Mouse (Mus musculus): Measurements from ENCODE around the gene Clip3. TPM values are rescaled to one million over a fixed set of nuclear protein-coding genes. Genes with fewer than 3 reads are reported as not detected.

Gene Clip3
- polyA plus RNA-seq, 1 experiment from 2014 or later: 0.90 TPM

DNA sequence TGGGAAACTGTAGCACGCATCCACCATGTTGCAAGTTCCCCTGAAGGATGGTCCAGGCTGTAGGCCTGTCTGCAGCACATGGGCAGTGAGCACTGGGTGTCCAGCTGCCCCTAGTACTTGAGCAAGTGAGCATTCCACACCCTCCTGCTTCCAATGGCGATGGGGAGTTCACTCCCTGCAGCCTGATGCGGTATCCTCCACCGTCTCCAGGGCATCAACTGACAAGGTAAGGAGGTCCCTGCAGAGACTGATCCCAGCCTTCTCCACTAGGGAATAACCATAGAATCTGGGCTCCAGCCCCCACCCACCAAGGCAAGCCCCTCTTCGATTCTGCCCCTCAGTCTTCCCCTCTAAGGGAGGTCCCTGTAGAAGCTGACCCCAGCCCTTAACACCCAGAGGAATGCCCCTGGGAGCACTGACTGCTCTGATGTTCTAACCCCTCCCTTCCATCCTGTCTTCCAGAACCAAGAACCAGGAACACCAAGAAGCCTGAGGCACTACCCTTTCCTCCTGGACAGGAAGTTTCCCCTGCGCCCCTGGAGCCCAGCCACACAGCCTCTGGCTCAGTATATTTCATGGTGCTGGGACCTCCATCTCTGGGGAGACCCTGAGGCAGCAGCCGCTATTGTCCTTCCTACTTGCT, 2.3 kb upstream of the Clip3 start:
- H3K9me3 ChIP-seq (replicated peaks; ENCODE audit: control insufficient read depth, low read length): no peaks in the 10 kb centered on the region
- no peak overlapping the region for H3K27ac ChIP-seq (ENCODE audit: low read length)
- no peaks in the 10 kb centered on the region; the same call in 1 of the 2 replicates for H3K27me3 ChIP-seq (ENCODE audit: control insufficient read depth, insufficient read depth, low read depth, low read length)
- ATAC-seq (ENCODE audit: low read depth): no peak
- no peak overlapping the region for H3K4me3 ChIP-seq (ENCODE audit: low read depth, low read length)
- no peaks in the 10 kb centered on the region for H3K36me3 ChIP-seq (ENCODE audit: control insufficient read depth, insufficient read depth)
- H3K9ac ChIP-seq (ENCODE audit: low read depth, low read length): no peak overlapping the region
- no peak overlapping the region for H3K4me2 ChIP-seq (ENCODE audit: low read depth, low read length)
- 57% methylated on average over 7 of the region's 7 CpGs for WGBS (ENCODE audit: insufficient replicate concordance)
- no peaks in the 10 kb centered on the region for H3K4me1 ChIP-seq (ENCODE audit: control insufficient read depth, low read depth, low read length)

DNA sequence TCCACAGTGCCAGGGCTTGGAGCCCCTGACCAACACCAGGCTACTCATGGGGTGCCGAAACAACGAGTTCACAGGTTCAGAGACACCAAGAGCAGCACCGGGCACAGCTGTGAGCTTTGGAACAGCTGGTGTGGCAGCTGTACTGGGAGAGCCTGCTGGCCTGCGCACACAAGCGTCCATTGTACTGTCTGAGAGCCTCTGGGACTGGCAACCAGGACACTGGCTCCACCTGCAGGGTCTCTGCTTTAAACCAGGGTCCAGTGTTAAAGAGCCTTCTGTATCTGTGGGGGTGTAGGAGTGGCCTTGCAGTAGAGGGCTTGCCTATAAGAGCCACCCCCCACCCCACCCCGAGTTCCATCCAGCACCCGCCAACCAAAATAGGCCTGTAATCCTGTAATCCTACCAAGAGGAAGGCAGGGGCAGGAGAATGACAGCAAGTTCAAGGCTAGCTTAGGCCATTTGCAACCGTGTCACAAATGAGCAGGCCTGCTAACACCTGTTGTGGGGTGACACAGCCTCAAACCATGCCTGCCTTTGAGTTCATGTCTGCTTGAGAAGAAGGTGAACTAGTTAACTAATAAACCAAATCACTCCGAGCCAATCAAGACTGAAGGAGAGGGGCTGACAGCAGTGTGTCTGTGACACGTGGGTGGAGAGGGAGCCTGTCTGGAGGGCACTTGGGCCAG, 1.7 kb upstream of the Clip3 start:
- Histone ChIP-seq H3K4me3 (ENCODE audit: low read depth, low read length) (no peak overlapping the region), H3K36me3 (ENCODE audit: control insufficient read depth, insufficient read depth) (no peaks in the 10 kb centered on the region), H3K9ac (ENCODE audit: low read depth, low read length) (no peak overlapping the region), H3K4me1 (ENCODE audit: control insufficient read depth, low read depth, low read length) (no peaks in the 10 kb centered on the region), H3K4me2 (ENCODE audit: low read depth, low read length) (no peak overlapping the region), H3K27ac (ENCODE audit: low read length) (no peak overlapping the region), H3K27me3 (ENCODE audit: control insufficient read depth, insufficient read depth, low read depth, low read length) (no peaks in the 10 kb centered on the region; the same call in 1 of the 2 replicates), H3K9me3 (replicated peaks; ENCODE audit: control insufficient read depth, low read length) (no peaks in the 10 kb centered on the region)
- 47% methylated on average over 10 of the region's 10 CpGs for WGBS (ENCODE audit: insufficient replicate concordance)
- no peak for ATAC-seq (ENCODE audit: low read depth)

DNA sequence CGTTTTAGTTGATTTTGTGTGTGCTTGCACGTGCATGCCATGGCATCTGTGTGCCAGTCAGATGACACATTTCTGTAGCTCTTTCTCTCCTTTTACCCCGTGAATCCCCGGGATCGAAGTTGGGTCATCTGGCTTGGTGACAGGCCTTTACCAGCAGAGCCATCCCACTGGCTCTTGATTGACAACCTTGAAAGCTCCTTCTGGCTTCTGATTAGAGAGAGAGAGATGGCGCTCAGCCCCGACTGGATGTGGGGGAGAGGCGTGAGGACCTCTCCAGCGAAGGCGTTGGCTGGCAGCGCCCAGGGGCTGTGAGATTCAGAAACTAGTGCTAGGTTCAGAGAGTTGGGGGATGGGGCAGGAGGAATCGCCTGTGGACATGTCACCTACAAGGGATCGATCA, 2.3 kb downstream of the Clip3 start:
- H3K9ac ChIP-seq (ENCODE audit: low read depth, low read length): no peak overlapping the region
- H3K27ac ChIP-seq (ENCODE audit: low read length): no peak overlapping the region
- H3K4me2 ChIP-seq (ENCODE audit: low read depth, low read length): no peak overlapping the region
- WGBS (ENCODE audit: insufficient replicate concordance): 61% methylated on average over 13 of the region's 13 CpGs
- no peaks in the 10 kb centered on the region; the same call in 1 of the 2 replicates for H3K27me3 ChIP-seq (ENCODE audit: control insufficient read depth, insufficient read depth, low read depth, low read length)
- H3K4me3 ChIP-seq (ENCODE audit: low read depth, low read length): no peak overlapping the region
- no peaks in the 10 kb centered on the region for H3K9me3 ChIP-seq (replicated peaks; ENCODE audit: control insufficient read depth, low read length)
- H3K4me1 ChIP-seq (ENCODE audit: control insufficient read depth, low read depth, low read length): no peaks in the 10 kb centered on the region
- no peaks in the 10 kb centered on the region for H3K36me3 ChIP-seq (ENCODE audit: control insufficient read depth, insufficient read depth)
- no peak for ATAC-seq (ENCODE audit: low read depth)

GRCm38 (mm10) chr7:30294296-30294695, 2.8 kb downstream of the Clip3 start:
- Histone ChIP-seq H3K4me3 (ENCODE audit: low read depth, low read length) (no peak overlapping the region), H3K9ac (ENCODE audit: low read depth, low read length) (no peak overlapping the region), H3K27me3 (ENCODE audit: control insufficient read depth, insufficient read depth, low read depth, low read length) (no peaks in the 10 kb centered on the region; the same call in 1 of the 2 replicates), H3K4me1 (ENCODE audit: control insufficient read depth, low read depth, low read length) (no peaks in the 10 kb centered on the region), H3K27ac (ENCODE audit: low read length) (no peak overlapping the region), H3K36me3 (ENCODE audit: control insufficient read depth, insufficient read depth) (no peaks in the 10 kb centered on the region), H3K4me2 (ENCODE audit: low read depth, low read length) (no peak overlapping the region), H3K9me3 (replicated peaks; ENCODE audit: control insufficient read depth, low read length) (no peaks in the 10 kb centered on the region)
- 66% methylated on average over 5 of the region's 5 CpGs for WGBS (ENCODE audit: insufficient replicate concordance)
- no peak for ATAC-seq (ENCODE audit: low read depth)

- Histone ChIP-seq H3K9ac (ENCODE audit: low read depth, low read length) (no peak overlapping the region), H3K27me3 (ENCODE audit: control insufficient read depth, insufficient read depth, low read depth, low read length) (no peaks in the 10 kb centered on the region; the same call in 1 of the 2 replicates), H3K27ac (ENCODE audit: low read length) (no peak overlapping the region), H3K9me3 (replicated peaks; ENCODE audit: control insufficient read depth, low read length) (no peaks in the 10 kb centered on the region), H3K4me1 (ENCODE audit: control insufficient read depth, low read depth, low read length) (no peaks in the 10 kb centered on the region), H3K36me3 (ENCODE audit: control insufficient read depth, insufficient read depth) (no peaks in the 10 kb centered on the region), H3K4me3 (ENCODE audit: low read depth, low read length) (no peak overlapping the region), H3K4me2 (ENCODE audit: low read depth, low read length) (no peak overlapping the region)
- ATAC-seq (ENCODE audit: low read depth): no peak; the same call in 1 of the 2 replicates
- 54% methylated on average over 10 of the region's 10 CpGs for WGBS (ENCODE audit: insufficient replicate concordance)
These were observed 3.6 kb downstream of the Clip3 start for GRCm38 (mm10) chr7:30295103-30295502.

DNA sequence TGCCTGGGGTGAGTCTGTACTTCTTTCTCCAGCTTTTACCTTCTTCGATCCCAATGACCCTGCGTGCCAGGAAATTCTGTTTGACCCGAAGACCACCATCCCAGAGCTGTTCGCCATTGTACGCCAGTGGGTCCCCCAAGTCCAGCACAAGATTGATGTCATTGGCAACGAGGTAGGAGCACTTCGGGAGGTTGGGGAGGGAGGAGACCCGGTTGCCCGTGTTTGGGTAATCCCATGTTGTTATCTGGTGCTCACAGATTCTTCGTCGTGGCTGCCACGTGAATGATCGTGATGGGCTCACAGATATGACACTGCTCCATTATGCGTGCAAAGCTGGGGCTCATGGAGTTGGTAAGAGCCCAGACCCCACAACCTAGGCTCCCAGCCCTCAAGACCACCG, 5.3 kb downstream of the Clip3 start:
- no peaks in the 10 kb centered on the region for H3K36me3 ChIP-seq (ENCODE audit: control insufficient read depth, insufficient read depth)
- H3K4me1 ChIP-seq (ENCODE audit: control insufficient read depth, low read depth, low read length): no peaks in the 10 kb centered on the region
- no peak overlapping the region for H3K4me3 ChIP-seq (ENCODE audit: low read depth, low read length)
- no peak overlapping the region for H3K27ac ChIP-seq (ENCODE audit: low read length)
- no peak for ATAC-seq (ENCODE audit: low read depth)
- no peak overlapping the region for H3K9ac ChIP-seq (ENCODE audit: low read depth, low read length)
- no peak overlapping the region for H3K4me2 ChIP-seq (ENCODE audit: low read depth, low read length)
- no peaks in the 10 kb centered on the region; the same call in 1 of the 2 replicates for H3K27me3 ChIP-seq (ENCODE audit: control insufficient read depth, insufficient read depth, low read depth, low read length)
- WGBS (ENCODE audit: insufficient replicate concordance): 56% methylated on average over 15 of the region's 15 CpGs
- H3K9me3 ChIP-seq (replicated peaks; ENCODE audit: control insufficient read depth, low read length): no peaks in the 10 kb centered on the region

DNA sequence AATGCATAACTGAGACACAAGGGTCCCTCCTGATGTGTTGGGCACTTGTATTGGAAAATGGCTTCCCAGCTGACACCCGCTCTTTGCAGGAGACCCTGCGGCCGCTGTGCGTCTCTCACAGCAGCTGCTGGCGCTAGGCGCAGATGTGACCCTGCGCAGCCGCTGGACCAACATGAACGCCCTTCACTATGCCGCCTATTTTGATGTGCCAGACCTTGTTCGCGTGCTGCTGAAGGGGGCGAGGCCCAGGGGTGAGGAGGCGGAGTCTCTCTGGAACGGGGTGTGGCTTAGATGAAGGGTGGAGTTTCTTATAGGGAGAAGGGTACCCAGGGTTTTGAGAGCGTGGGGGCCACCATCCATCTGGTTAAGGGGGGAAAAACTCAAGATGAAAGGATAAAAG, 5.7 kb downstream of the Clip3 start:
- Histone ChIP-seq H3K9ac (ENCODE audit: low read depth, low read length) (no peak overlapping the region), H3K4me3 (ENCODE audit: low read depth, low read length) (no peak overlapping the region), H3K4me1 (ENCODE audit: control insufficient read depth, low read depth, low read length) (no peaks in the 10 kb centered on the region), H3K4me2 (ENCODE audit: low read depth, low read length) (no peak overlapping the region), H3K36me3 (ENCODE audit: control insufficient read depth, insufficient read depth) (no peaks in the 10 kb centered on the region), H3K27ac (ENCODE audit: low read length) (no peak overlapping the region), H3K9me3 (replicated peaks; ENCODE audit: control insufficient read depth, low read length) (no peaks in the 10 kb centered on the region), H3K27me3 (ENCODE audit: control insufficient read depth, insufficient read depth, low read depth, low read length) (no peaks in the 10 kb centered on the region)
- WGBS (ENCODE audit: insufficient replicate concordance): 72% methylated on average over 16 of the region's 16 CpGs
- ATAC-seq (ENCODE audit: low read depth): no peak

DNA sequence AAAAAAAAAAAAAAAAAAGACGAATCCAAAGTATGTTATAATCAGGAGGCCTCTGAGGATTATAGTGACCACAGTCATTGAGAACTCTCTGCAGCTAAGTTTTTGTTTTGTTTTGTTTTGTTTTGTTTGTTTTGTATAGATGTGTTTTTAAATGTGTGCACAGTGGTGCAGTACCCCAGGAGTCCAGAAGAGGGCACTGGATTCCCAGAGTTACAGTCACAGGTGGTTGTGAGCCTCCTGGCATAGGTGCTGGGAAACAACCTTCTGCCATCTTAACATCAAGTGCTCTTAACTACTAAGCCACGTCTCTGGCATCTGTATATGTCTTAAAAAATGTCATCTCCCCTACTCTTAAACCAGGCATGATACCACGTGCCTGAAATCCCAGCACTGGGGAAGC, 9.4 kb downstream of the Clip3 start:
- ATAC-seq (ENCODE audit: low read depth): no peak
- Histone ChIP-seq H3K9ac (ENCODE audit: low read depth, low read length) (no peak overlapping the region), H3K36me3 (ENCODE audit: control insufficient read depth, insufficient read depth) (no peaks in the 10 kb centered on the region), H3K4me1 (ENCODE audit: control insufficient read depth, low read depth, low read length) (no peaks in the 10 kb centered on the region), H3K27me3 (ENCODE audit: control insufficient read depth, insufficient read depth, low read depth, low read length) (no peaks in the 10 kb centered on the region), H3K4me2 (ENCODE audit: low read depth, low read length) (no peak overlapping the region), H3K9me3 (replicated peaks; ENCODE audit: control insufficient read depth, low read length) (no peaks in the 10 kb centered on the region), H3K4me3 (ENCODE audit: low read depth, low read length) (no peak overlapping the region), H3K27ac (ENCODE audit: low read length) (no peak overlapping the region)
- 33% methylated on average over 3 of the region's 3 CpGs for WGBS (ENCODE audit: insufficient replicate concordance)

GRCm38 (mm10) chr7:30306083-30306779, 14.7 kb downstream of the Clip3 start:
- H3K27me3 ChIP-seq (ENCODE audit: control insufficient read depth, insufficient read depth, low read depth, low read length): no peaks in the 10 kb centered on the region
- 80% methylated on average over 16 of the region's 16 CpGs for WGBS (ENCODE audit: insufficient replicate concordance)
- ATAC-seq (ENCODE audit: low read depth): no peak

More at GRCm38 (mm10) chr7:30306083-30306779, 14.7 kb downstream of the Clip3 start:
- H3K4me2 ChIP-seq (ENCODE audit: low read depth, low read length): no peak overlapping the region
- H3K4me1 ChIP-seq (ENCODE audit: control insufficient read depth, low read depth, low read length): peaks cover 12% of the 10 kb centered on the region
- H3K9me3 ChIP-seq (replicated peaks; ENCODE audit: control insufficient read depth, low read length): no peaks in the 10 kb centered on the region
- no peak overlapping the region for H3K4me3 ChIP-seq (ENCODE audit: low read depth, low read length)
- H3K9ac ChIP-seq (ENCODE audit: low read depth, low read length): no peak overlapping the region
- H3K36me3 ChIP-seq (ENCODE audit: control insufficient read depth, insufficient read depth): no peaks in the 10 kb centered on the region
- H3K27ac ChIP-seq (ENCODE audit: low read length): no peak overlapping the region

All from liver, embryonic 16.5 days (tissue).